Mouse (Mus musculus) megakaryocyte, embryonic 14.5 days (primary cell): ENCODE data around the gene Platr17.
A peak's percentile ranks its signal among the peaks of the same experiment; 100 is the strongest.

ENCODE experiments used
- FLI1 ChIP-seq: IDR thresholded peaks from 2 replicates; pipeline ENCODE4 v1.6.1; 2012; ENCODE audit warnings: low read length, inconsistent platforms, mixed read lengths
- GATA1 ChIP-seq: IDR thresholded peaks from 3 replicates; pipeline ENCODE4 v1.6.1; 2012; ENCODE audit warnings: mixed read lengths, low read length, inconsistent platforms, borderline replicate concordance

DNA sequence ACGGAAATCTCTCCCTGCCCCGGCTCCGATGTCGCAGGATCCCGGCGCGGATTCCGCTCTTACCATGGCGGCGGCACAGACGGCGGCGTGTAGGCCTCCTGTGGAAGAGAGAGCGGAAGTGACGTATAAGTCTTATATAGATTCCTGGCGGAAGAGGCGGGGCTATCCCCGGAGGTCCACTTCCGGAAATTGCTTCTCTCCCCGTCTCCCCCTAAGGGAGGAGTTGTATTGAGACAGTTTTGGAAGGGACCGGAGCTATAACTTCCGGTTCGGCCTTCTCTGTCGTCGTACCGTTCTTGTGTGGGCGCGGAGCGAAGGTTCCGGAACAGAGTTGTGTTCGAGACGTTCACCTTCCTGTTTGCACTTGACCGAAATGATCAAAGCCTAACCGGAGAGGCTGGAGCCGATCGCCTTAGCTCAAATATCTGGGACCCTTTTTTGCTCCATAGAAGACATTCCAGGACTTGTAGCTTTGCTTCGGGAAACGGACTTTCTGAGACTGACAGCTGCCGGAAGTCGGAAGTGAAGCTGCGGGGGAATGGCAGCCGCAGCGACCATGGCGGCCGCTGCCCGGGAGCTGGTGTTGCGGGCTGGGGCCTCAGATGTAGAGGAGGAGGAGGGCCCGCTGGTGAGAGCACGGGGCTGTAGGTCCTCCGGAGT lies 50.8 kb downstream of the Platr17 start, which contains the start of the genes Vps52 and Rps18:
- TF ChIP-seq GATA1 (no peak), FLI1 (peak; percentile 92)
